Mouse (Mus musculus): ENCODE measurements around the gene Bicral.

Gene Bicral

GRCm38 (mm10) chr17:46857903-46858748 lies at the start of gene Bicral:
TSS of gene Bicral (minus strand) at chr17:46858482.
- DNase-seq (ENCODE audit: low spot score in 2 of 2) = peak; percentile 79 to 90

- peak; percentile 67 to 87 for DNase-seq (ENCODE audit: low spot score in 2 of 2)
These were observed 45.7 kb upstream of the Bicral start for GRCm38 (mm10) chr17:46903876-46904490.

GRCm38 (mm10) chr17:46900941-46901340 lies 42.7 kb upstream of the Bicral start:
- DNase-seq (ENCODE audit: low spot score in 2 of 2) = no peak

GRCm38 (mm10) chr17:46897221-46897950 lies 39.1 kb upstream of the Bicral start:
- DNase-seq (ENCODE audit: low spot score in 2 of 2) = no peak

- DNase-seq (ENCODE audit: low spot score in 2 of 2) = no peak
These were observed 37.1 kb upstream of the Bicral start for GRCm38 (mm10) chr17:46895426-46895825.

- peak; percentile 51 to 82 for DNase-seq (ENCODE audit: low spot score in 2 of 2)
These were observed 32.7 kb upstream of the Bicral start for GRCm38 (mm10) chr17:46890843-46891594.

GRCm38 (mm10) chr17:46890116-46890815 lies 32.0 kb upstream of the Bicral start, which contains the start of gene Tbcc:
TSS of gene Tbcc (plus strand) at chr17:46890684.
- peak; percentile 96 to 98 for DNase-seq (ENCODE audit: low spot score in 2 of 2)

GRCm38 (mm10) chr17:46889450-46890084 lies 31.3 kb upstream of the Bicral start:
- peak; percentile 70 to 83 for DNase-seq (ENCODE audit: low spot score in 2 of 2)

GRCm38 (mm10) chr17:46888511-46889212 lies 30.4 kb upstream of the Bicral start:
- peak in 1 of 2 experiments; percentile 45 for DNase-seq (ENCODE audit: low spot score in 2 of 2)

GRCm38 (mm10) chr17:46885910-46886643 lies 27.8 kb upstream of the Bicral start:
- DNase-seq (ENCODE audit: low spot score in 2 of 2) = peak in 1 of 2 experiments; percentile 26

- DNase-seq (ENCODE audit: low spot score in 2 of 2) = no peak
These were observed 27.1 kb upstream of the Bicral start for GRCm38 (mm10) chr17:46885218-46885909.

GRCm38 (mm10) chr17:46884766-46885165 lies 26.5 kb upstream of the Bicral start:
- no peak for DNase-seq (ENCODE audit: low spot score in 2 of 2)

GRCm38 (mm10) chr17:46883107-46883506 lies 24.8 kb upstream of the Bicral start:
- DNase-seq (ENCODE audit: low spot score in 2 of 2) = no peak

GRCm38 (mm10) chr17:46881728-46882127 lies 23.4 kb upstream of the Bicral start:
- DNase-seq (ENCODE audit: low spot score in 2 of 2) = no peak

- DNase-seq (ENCODE audit: low spot score in 2 of 2) = no peak
These were observed 22.0 kb upstream of the Bicral start for GRCm38 (mm10) chr17:46880322-46880721.

GRCm38 (mm10) chr17:46879841-46880311 lies 21.6 kb upstream of the Bicral start:
- DNase-seq (ENCODE audit: low spot score in 2 of 2) = no peak

- DNase-seq (ENCODE audit: low spot score in 2 of 2) = no peak
These were observed 18.8 kb upstream of the Bicral start for GRCm38 (mm10) chr17:46877061-46877460.

GRCm38 (mm10) chr17:46876371-46876950 lies 18.2 kb upstream of the Bicral start:
- DNase-seq (ENCODE audit: low spot score in 2 of 2) = no peak
